Mouse (Mus musculus) CD4-positive helper T cell, adult 2 months (primary cell): ENCODE data around the gene Scg3.
"Not testable (repeated sequence)": the region's sequence is repeated elsewhere in the genome, so short reads cannot be mapped to it uniquely, and the experiment has no call there.

Experiments used
- DNase-seq: peaks from one replicate; pipeline ENCODE4 v3.0.0-alpha.2; 2012; ENCODE audit warnings: low read depth, missing footprints, low spot score

Scg3 gene

GRCm38 (mm10) chr9:75683426-75684191 is at the start of gene Scg3:
Gene Scg3, minus strand, starts transcription at chr9:75684056.
- DNase-seq: peak; percentile 27

- peak; percentile 50 for DNase-seq
Measured at GRCm38 (mm10) chr9:75719952-75720687, 36.3 kb upstream of the Scg3 start.

GRCm38 (mm10) chr9:75719481-75719880 is 35.6 kb upstream of the Scg3 start:
- DNase-seq: no peak

- no peak for DNase-seq
Measured at GRCm38 (mm10) chr9:75684772-75685171, 916 bp upstream of the Scg3 start.

DNA sequence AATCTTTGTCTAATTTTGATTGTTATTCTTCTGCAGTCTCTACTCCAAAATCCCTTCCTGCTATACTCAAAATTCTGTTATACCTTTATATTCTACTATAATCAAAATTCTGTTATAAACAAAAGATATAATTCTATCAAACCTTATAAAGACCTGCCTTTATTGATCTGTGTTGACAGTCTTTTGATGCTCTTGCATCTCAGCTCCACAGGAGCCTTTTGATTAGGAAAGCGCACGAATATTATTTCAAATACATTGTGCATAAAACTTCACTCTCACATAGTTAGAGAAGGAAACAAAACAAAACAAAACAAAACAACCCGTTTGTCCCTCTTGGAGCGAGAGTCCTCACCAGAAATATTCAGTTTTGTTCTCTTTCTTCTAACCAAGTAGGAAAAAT is 436 bp upstream of the Scg3 start:
- no peak for DNase-seq

DNA sequence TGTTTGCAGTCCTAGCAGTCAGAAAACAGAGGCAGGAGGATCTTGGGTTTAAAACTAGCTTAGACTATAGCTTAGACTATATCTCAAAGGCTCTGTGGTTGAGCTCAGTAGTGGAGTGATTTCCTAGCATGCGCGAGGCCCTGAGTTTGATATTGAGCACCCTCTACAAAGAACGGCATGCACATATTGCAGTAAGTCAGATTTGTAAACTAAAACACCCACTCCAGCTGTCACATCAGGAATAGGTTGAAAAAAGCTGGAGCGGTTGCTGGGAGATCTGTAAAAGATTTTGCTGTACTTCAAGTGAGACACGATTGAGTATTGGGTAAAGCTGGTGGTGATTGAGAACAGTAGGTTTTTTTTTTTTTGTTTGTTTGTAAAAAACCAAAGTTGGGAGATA is 3.2 kb downstream of the Scg3 start:
- no peak for DNase-seq

DNA sequence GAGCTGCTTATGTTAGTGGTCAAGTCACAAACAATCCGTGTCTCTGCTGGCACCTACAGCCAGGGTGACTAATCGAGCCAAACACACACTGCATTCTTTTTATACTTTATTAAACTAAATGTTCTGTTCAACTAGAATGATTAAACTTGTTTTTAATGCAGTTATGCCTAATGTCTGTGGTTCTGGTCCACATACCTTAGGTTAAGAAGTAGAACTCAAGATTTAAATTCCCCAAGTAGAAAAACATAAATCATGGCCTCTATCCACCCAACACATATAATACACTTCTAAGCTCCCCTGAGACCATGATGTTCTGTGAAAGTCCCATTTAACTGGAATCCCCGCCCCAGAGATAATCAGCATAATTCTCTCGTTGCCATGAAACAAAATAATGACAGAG is 4.2 kb downstream of the Scg3 start:
- DNase-seq: no peak

GRCm38 (mm10) chr9:75678341-75678740 is 5.5 kb downstream of the Scg3 start:
- DNase-seq: no peak

GRCm38 (mm10) chr9:75676226-75676625 is 7.6 kb downstream of the Scg3 start:
- DNase-seq: no peak

- no peak for DNase-seq
Measured at GRCm38 (mm10) chr9:75672769-75673168, 11.1 kb downstream of the Scg3 start.

GRCm38 (mm10) chr9:75666612-75667011 is 17.2 kb downstream of the Scg3 start:
- DNase-seq: no peak

DNA sequence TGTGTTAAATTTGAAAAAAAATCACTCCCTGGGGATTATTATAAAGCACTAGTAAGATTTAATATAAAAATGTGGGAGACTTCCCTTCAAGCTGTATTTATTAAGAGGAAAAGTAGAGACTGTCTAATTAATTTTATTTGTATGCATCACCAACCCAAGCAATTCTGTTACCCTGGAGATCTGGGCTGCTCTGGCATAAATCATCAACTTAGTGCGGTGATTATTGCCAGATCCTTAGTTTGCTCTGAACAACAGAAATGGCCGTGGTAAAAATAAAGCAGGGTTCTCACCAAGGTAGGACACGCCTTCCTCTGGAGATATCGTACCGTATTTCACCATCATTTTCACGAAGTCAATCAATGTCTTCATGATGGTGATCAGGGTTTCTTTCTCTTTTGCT is 18.5 kb downstream of the Scg3 start:
- no peak for DNase-seq

GRCm38 (mm10) chr9:75660917-75661316 is 22.9 kb downstream of the Scg3 start:
- DNase-seq: no peak

- DNase-seq: not testable (repeated sequence)
Measured at GRCm38 (mm10) chr9:75656456-75656855, 27.4 kb downstream of the Scg3 start.

- no peak for DNase-seq
Measured at GRCm38 (mm10) chr9:75653981-75654911, 29.6 kb downstream of the Scg3 start.

DNA sequence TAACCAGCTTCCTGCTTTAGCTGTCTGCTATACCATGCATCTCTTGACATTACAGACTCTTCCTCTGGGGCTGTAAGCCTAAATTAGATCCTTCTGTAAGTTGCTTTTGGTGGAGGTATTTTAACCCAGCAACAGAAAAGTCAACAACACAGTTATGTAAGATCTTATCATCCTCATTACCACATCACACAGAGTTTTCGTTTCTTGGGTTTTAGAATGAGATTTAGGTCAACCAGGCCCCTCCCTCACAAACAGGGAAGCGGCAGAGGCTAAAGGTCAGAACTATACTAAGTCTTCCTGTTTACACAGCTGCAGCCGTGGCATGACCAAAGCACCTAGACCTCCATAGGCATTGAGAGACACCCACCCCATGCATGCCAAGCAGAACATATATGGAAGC is 38.5 kb downstream of the Scg3 start:
- DNase-seq: peak; percentile 69

DNA sequence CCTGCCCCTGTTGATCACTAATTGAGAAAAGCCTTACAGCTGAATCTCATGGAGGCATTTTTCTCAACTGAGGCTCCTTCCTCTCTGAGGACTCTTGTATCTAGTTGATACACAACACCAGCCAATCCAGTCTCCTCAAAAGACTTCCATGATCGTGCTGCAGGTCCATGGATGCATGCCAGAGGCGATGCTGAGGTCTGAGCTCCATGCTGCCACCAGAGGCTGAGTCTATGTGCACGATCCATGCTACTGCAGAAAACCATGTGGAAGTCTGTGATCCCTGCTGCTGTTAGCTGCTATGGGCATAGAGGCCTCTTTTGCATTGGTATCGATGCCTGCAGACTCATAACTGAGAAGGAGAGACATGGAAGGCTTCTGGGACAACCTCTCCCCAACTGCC is 49.6 kb downstream of the Scg3 start:
- no peak for DNase-seq

DNA sequence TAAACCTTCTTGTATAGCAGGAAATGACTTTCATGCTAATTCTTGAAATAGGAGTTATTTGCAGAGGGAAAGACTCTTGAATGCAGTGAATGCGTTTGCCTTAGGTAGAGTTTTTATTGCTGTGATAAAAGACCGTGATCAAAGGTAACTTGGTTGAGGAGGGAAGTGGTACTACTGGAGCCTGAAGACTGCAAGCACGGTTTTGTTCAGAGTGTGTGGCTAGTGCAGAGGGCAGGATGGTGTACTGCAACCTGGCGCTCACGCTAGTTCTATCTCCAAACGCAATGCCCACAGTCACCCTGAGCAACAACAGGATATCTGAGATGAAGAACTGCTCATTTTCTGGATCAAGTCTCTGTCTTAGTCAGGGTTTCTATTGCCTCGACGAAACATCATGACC is 50.3 kb downstream of the Scg3 start:
- DNase-seq: no peak

GRCm38 (mm10) chr9:75632902-75633301 is 51.0 kb downstream of the Scg3 start:
- DNase-seq: peak; percentile 29

DNA sequence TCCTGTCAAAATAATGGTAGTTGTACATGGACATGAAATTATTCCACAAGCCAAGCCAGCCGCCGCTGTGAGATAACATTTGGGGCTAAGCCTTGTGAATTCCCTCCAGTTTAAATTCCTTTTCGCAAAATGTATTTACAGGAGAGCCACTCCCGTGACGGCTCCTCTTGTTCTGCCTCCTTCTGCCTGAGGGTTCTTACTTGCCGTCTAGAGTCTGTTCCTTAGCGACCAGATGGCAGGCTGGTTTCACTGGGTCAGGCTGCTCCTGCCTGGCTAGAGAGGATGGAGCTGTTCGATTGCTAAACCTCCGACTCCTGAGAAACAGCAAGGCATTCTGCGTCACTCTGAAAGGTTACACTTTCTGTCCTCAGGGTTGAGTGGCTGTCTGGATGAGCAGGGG is 51.7 kb downstream of the Scg3 start:
- DNase-seq: no peak

DNA sequence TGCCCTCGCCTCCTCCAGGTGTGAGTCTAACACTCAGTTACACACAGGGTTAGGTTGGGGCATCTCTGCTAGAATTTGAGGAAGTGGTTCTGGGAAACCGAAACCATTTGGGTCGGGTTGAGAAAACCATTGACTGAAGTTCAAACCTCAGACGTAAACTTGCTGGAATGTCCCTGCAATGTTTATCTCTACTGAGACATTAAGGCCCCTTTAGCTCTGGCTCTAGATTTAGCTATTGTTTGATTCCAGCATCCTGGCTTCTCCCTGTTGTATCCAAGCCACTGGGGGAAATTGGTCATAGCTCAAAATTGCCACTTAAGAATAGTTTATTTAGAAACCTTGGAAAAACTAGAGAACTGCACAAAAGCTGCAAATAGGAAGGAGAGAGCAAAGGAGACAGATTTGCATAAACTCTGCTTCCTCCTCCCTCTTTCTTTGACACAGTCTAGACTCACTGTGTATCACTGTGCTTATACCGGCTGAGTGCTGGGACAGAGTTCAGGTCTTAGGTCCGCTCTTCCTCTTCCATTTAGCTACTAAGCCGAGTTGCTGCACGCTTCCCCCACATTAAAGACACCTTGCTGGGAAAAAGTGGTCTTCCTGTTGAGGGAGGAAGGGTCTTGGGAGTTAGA is 52.9 kb downstream of the Scg3 start:
- peak; percentile 41 for DNase-seq

DNA sequence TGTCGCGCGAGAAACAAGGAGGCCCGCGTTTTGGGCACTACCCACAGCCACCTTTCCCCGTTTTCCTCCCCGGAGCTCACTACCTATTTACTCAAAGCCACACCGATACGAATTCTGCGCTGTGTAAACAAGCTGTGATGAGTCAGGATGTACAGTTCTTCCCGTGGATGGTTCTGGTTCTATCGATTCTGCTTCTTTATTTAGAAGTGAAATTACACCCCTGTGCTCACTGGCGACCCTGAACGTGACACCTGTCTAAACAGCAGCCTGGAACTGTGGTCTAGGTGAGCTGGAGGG is 57.6 kb downstream of the Scg3 start:
- DNase-seq: no peak
